Mouse (Mus musculus): ENCODE measurements at regions not wholly inside any gene's neighbourhood (a gene's known extent, or its start where the extent isn't known, plus 50 kb on each side); places are given as distances from the start of the nearest gene placed in this dataset.

- peak; percentile 72; the same call in 1 of the 2 replicates for TF ChIP-seq RCOR1 (IDR thresholded peaks at IDR 0.05; ENCODE audit: low read depth, low read length)
- peak in 1 of 2 experiments; percentile 33; a peak in 1 of 4 replicates for TF ChIP-seq EP300 (IDR thresholded peaks at IDR 0.05; ENCODE audit: low read depth in 1 of 2, low read length in 2 of 2)
- TF ChIP-seq UBTF (IDR thresholded peaks at IDR 0.05; ENCODE audit: borderline replicate concordance, insufficient read depth, low read depth, low read length) = no peak
- no peak for TF ChIP-seq GATA1 (IDR thresholded peaks at IDR 0.05; ENCODE audit: low read depth, low read length)
- TF ChIP-seq KAT2A (conservative IDR thresholded peaks at IDR 0.05; ENCODE audit: low read depth, low read length) = no peak
- Histone ChIP-seq H3K27me3 (ENCODE audit: control insufficient read depth in 1 of 2, insufficient read depth in 2 of 2, low read length in 2 of 2) (no peaks in the 10 kb centered on the region), H3K9ac (ENCODE audit: control insufficient read depth, low read depth, low read length, poor library complexity, severe bottlenecking) (no peak overlapping the region), H3K4me1 (ENCODE audit: control insufficient read depth in 1 of 2, insufficient read depth in 2 of 2, low read length in 2 of 2) (no peaks in the 10 kb centered on the region), H3K4me3 (ENCODE audit: control insufficient read depth in 1 of 2, insufficient read depth in 1 of 2, low read depth in 2 of 2, low read length in 2 of 2) (no peak overlapping the region), H3K9me3 (replicated peaks; ENCODE audit: insufficient read depth, low read length) (no peaks in the 10 kb centered on the region), H3K36me3 (ENCODE audit: control insufficient read depth in 1 of 2, insufficient read depth in 2 of 2, low read length in 2 of 2) (no peaks in the 10 kb centered on the region), H3K79me2 (ENCODE audit: control insufficient read depth, insufficient read depth, low read length, poor library complexity) (no peaks in the 10 kb centered on the region), H3K27ac (ENCODE audit: control insufficient read depth, low read depth, low read length) (no peak overlapping the region)
- DNase-seq (ENCODE audit: low read depth, low spot score) = peak; percentile 12
These were observed 76.8 kb upstream of the Ndst4 start for GRCm38 (mm10) chr3:125327079-125327478.

GRCm38 (mm10) chr3:125337423-125337822 is 66.5 kb upstream of the Ndst4 start:
- Histone ChIP-seq H3K4me1 (ENCODE audit: control insufficient read depth in 1 of 2, insufficient read depth in 2 of 2, low read length in 2 of 2) (no peaks in the 10 kb centered on the region; a peak in 1 of 4 replicates), H3K9ac (ENCODE audit: control insufficient read depth, low read depth, low read length, poor library complexity, severe bottlenecking) (no peak overlapping the region), H3K27me3 (ENCODE audit: control insufficient read depth in 1 of 2, insufficient read depth in 2 of 2, low read length in 2 of 2) (no peaks in the 10 kb centered on the region), H3K36me3 (ENCODE audit: control insufficient read depth in 1 of 2, insufficient read depth in 2 of 2, low read length in 2 of 2) (no peaks in the 10 kb centered on the region), H3K79me2 (ENCODE audit: control insufficient read depth, insufficient read depth, low read length, poor library complexity) (no peaks in the 10 kb centered on the region), H3K9me3 (replicated peaks; ENCODE audit: insufficient read depth, low read length) (no peaks in the 10 kb centered on the region), H3K4me3 (ENCODE audit: control insufficient read depth in 1 of 2, insufficient read depth in 1 of 2, low read depth in 2 of 2, low read length in 2 of 2) (no peak overlapping the region), H3K27ac (ENCODE audit: control insufficient read depth, low read depth, low read length) (no peak overlapping the region)
- no peak for TF ChIP-seq POLR2AphosphoS5 (IDR thresholded peaks at IDR 0.05; ENCODE audit: borderline replicate concordance, low read depth, low read length)
- no peak for TF ChIP-seq MAFK (IDR thresholded peaks at IDR 0.05; ENCODE audit: borderline replicate concordance, low read depth, low read length)
- no peak for TF ChIP-seq TBP (IDR thresholded peaks at IDR 0.05; ENCODE audit: low read depth, low read length)
- no peak for TF ChIP-seq MYB (IDR thresholded peaks at IDR 0.05; ENCODE audit: low read depth, low read length)
- no peak for TF ChIP-seq USF2 (IDR thresholded peaks at IDR 0.05; ENCODE audit: borderline replicate concordance in 1 of 2, insufficient read depth in 1 of 2, low read depth in 1 of 2, low read length in 2 of 2)
- TF ChIP-seq KAT2A (conservative IDR thresholded peaks at IDR 0.05; ENCODE audit: low read depth, low read length) = no peak
- TF ChIP-seq CHD2 (IDR thresholded peaks at IDR 0.05; ENCODE audit: low read length) = no peak
- no peak for TF ChIP-seq ZC3H11A (IDR thresholded peaks at IDR 0.05; ENCODE audit: low read depth, low read length)
- no peak for TF ChIP-seq POLR2A (IDR thresholded peaks at IDR 0.05; ENCODE audit: control insufficient read depth in 1 of 2, insufficient read depth in 1 of 2, low read depth in 1 of 2, low read length in 2 of 2, poor library complexity in 1 of 2)
- TF ChIP-seq MAZ (IDR thresholded peaks at IDR 0.05; ENCODE audit: low read depth, low read length) = no peak
- TF ChIP-seq ZNF384 (IDR thresholded peaks at IDR 0.05; ENCODE audit: low read depth, low read length) = no peak
- no peak for TF ChIP-seq ETS1 (IDR thresholded peaks at IDR 0.05; ENCODE audit: low read depth, low read length)
- no peak for DNase-seq (ENCODE audit: low read depth, low spot score)
